Mouse (Mus musculus): ENCODE results near the gene Prickle3.

- TF ChIP-seq CTCF (IDR thresholded peaks at IDR 0.05; ENCODE audit: control insufficient read depth, insufficient read depth, low read length), result no peak
- no peak for TF ChIP-seq POLR2A (IDR thresholded peaks at IDR 0.05; ENCODE audit: borderline replicate concordance, control insufficient read depth, low read depth, low read length)
These were observed 1.9 kb downstream of the Prickle3 start for GRCm38 (mm10) chrX:7658785-7659589.
